Mouse (Mus musculus) CD8-positive naive resting alpha-beta T cell, adult 2 months (primary cell): ENCODE data around the gene Gsn.

Source experiments
- DNase-seq, 2 experiments: peaks; one replicate each; pipeline ENCODE4 v3.0.0; 2022; ENCODE audit warnings: low read depth in 2 of 2, low spot score in 2 of 2

The Gsn gene

GRCm38 (mm10) chr2:35253751-35254150, 2.4 kb upstream of the Gsn start:
- DNase-seq: no peak

- DNase-seq: no peak
Observed at GRCm38 (mm10) chr2:35255004-35255403, 1.2 kb upstream of the Gsn start.

- no peak for DNase-seq
Observed at GRCm38 (mm10) chr2:35255462-35255861, 718 bp upstream of the Gsn start.

- no peak for DNase-seq
Observed at GRCm38 (mm10) chr2:35256932-35257331, 752 bp downstream of the Gsn start.

- no peak for DNase-seq
Observed at GRCm38 (mm10) chr2:35257886-35258285, 1.7 kb downstream of the Gsn start.

- no peak for DNase-seq
Observed at GRCm38 (mm10) chr2:35258590-35258989, 2.4 kb downstream of the Gsn start.

GRCm38 (mm10) chr2:35259338-35260080, 3.3 kb downstream of the Gsn start:
- DNase-seq: peak; percentile 13 to 41

- no peak for DNase-seq
Observed at GRCm38 (mm10) chr2:35260291-35260690, 4.1 kb downstream of the Gsn start.

- DNase-seq: no peak
Observed at GRCm38 (mm10) chr2:35264095-35264494, 7.9 kb downstream of the Gsn start.

- peak; percentile 39 to 55 for DNase-seq
Observed at GRCm38 (mm10) chr2:35265296-35265695, 9.1 kb downstream of the Gsn start.

GRCm38 (mm10) chr2:35265775-35266174, 9.6 kb downstream of the Gsn start:
- no peak for DNase-seq

GRCm38 (mm10) chr2:35266251-35266905, 10.2 kb downstream of the Gsn start:
- DNase-seq: no peak

- no peak for DNase-seq
Observed at GRCm38 (mm10) chr2:35267156-35267875, 11.1 kb downstream of the Gsn start.

- no peak for DNase-seq
Observed at GRCm38 (mm10) chr2:35267876-35268566, 11.8 kb downstream of the Gsn start.

GRCm38 (mm10) chr2:35269136-35269535, 13.0 kb downstream of the Gsn start:
- DNase-seq: no peak

- DNase-seq: no peak
Observed at GRCm38 (mm10) chr2:35269716-35270260, 13.6 kb downstream of the Gsn start.

GRCm38 (mm10) chr2:35270531-35270984, 14.4 kb downstream of the Gsn start:
- DNase-seq: peak; percentile 44 to 64

GRCm38 (mm10) chr2:35271817-35272216, 15.6 kb downstream of the Gsn start:
- DNase-seq: no peak

- DNase-seq: no peak
Observed at GRCm38 (mm10) chr2:35272881-35273280, 16.7 kb downstream of the Gsn start.

GRCm38 (mm10) chr2:35273536-35273935, 17.4 kb downstream of the Gsn start:
- DNase-seq: no peak

- no peak for DNase-seq
Observed at GRCm38 (mm10) chr2:35277686-35278085, 21.5 kb downstream of the Gsn start.
